Mouse (Mus musculus) forebrain, embryonic 14.5 days (tissue): ENCODE data around the gene Sema3b. TPM values are rescaled to one million over a fixed set of nuclear protein-coding genes. Genes with fewer than 3 reads are reported as not detected.

ENCODE experiments used
- ATAC-seq: fragments of 200-750 bp; cut with Nextera tagmentation; 2 replicates; pipeline ENCODE4 v1.8.0; 2017; ENCODE audit warnings: mild to moderate bottlenecking, moderate library complexity
- DNase-seq: peaks from one replicate; pipeline ENCODE4 v3.0.0-alpha.2; 2015; ENCODE audit warnings: low spot score
- H3K27ac ChIP-seq: fragments of 300-500 bp; sonication (generic); 2 replicates; pipeline ENCODE4 v1.5.1; 2014; ENCODE audit warnings: low read depth, mild to moderate bottlenecking, control low read depth, low read length, moderate library complexity
- H3K27me3 ChIP-seq: fragments of 300-500 bp; sonication (generic); replicated peaks from 2 replicates; pipeline ENCODE4 v1.6.1; 2014; ENCODE audit warnings: low read length, control low read depth, mixed read lengths; ENCODE audit not compliant: control insufficient read depth, insufficient read depth
- H3K36me3 ChIP-seq: fragments of 300-500 bp; sonication (generic); 2 replicates; pipeline ENCODE4 v1.6.1; 2014; ENCODE audit warnings: low read length, control low read depth; ENCODE audit not compliant: control insufficient read depth, insufficient read depth
- H3K4me1 ChIP-seq: fragments of 300-500 bp; sonication (generic); 2 replicates; pipeline ENCODE4 v1.6.1; 2014; ENCODE audit warnings: antibody characterized with exemption, low read length, control low read depth; ENCODE audit not compliant: control insufficient read depth, insufficient read depth
- H3K4me2 ChIP-seq: fragments of 300-500 bp; sonication (generic); 2 replicates; pipeline ENCODE4 v1.6.1; 2014; ENCODE audit warnings: mild to moderate bottlenecking, control low read depth, low read length
- H3K4me3 ChIP-seq: fragments of 300-500 bp; sonication (generic); 2 replicates; pipeline ENCODE4 v1.5.1; 2014; ENCODE audit warnings: low read depth, low read length, control low read depth
- H3K9ac ChIP-seq: fragments of 300-500 bp; sonication (generic); 2 replicates; pipeline ENCODE4 v1.6.1; 2014; ENCODE audit warnings: mild to moderate bottlenecking, low read length, control low read depth, moderate library complexity
- H3K9me3 ChIP-seq: fragments of 300-500 bp; sonication (generic); replicated peaks from 2 replicates; pipeline ENCODE4 v1.6.1; 2016; ENCODE audit warnings: low read length, control low read depth, mixed read lengths; ENCODE audit not compliant: control insufficient read depth
- WGBS: fragments of 180-500 bp; shearing (Covaris S2); extraction: QIAGEN DNeasy Blood & Tissue Kit; methylation state at CpG from one replicate; pipeline ENCODE4 v1.1.7; 2014; 5-methylcytosine and 5-hydroxymethylcytosine counted together
- polyA plus RNA-seq: library from polyadenylated mRNA; unstranded; fragments of >200 nt; fragmentation: Nextera tagmentation; extraction: Ambion mirVana; gene quantifications from 2 replicates; pipeline ENCODE4 v1.2.1, GENCODE M21; 2014

Sema3b gene
- polyA plus RNA-seq, 1 experiment from 2014 or later, result 0.85 TPM

GRCm38 (mm10) chr9:107590773-107591060, 18.3 kb downstream of the Sema3b start:
- Histone ChIP-seq H3K27ac (no peak overlapping the region), H3K4me3 (no peak overlapping the region), H3K36me3 (peaks cover 45% of the 10 kb centered on the region), H3K9ac (no peak overlapping the region), H3K9me3 (no peaks in the 10 kb centered on the region), H3K27me3 (no peaks in the 10 kb centered on the region), H3K4me2 (no peak overlapping the region), H3K4me1 (peaks cover 6% of the 10 kb centered on the region)
- no peak for ATAC-seq
- 90% methylated on average over 6 of the region's 6 CpGs for WGBS
- DNase-seq, result no peak

DNA sequence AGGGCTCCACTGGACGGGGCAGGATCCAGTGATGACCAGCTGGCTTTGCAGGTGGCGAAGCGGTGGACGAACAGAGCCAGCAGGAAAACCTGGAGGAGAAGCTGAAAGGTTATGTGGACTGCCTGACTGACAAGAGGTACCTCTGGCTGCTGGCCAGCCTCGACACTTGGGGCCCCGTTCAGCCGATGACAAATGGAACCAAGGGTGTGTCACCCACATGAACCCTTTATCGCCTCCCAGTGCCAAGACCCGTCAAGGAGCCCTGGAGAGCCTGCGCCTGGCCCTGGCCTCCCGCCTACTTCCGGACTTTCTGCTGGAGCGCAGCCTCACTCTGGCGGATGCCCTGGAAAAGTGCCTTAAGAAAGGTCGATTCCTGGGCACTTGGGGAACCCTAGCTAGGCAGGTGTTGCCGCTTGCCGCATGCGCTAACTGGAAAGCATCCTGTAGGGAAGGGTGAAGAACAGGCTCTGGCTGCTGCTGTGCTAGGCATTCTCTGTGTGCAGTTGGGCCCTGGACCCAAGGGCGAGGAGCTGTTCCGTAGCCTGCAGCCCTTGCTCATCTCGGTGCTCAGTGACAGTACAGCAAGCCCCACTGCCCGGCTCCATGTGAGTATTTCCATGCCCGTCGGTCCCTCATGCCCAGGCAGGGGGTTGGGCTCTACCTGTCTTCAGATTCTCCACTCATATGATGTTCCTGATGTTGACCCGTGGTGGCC, 18.8 kb downstream of the Sema3b start:
- no peak overlapping the region for H3K27ac ChIP-seq
- H3K4me3 ChIP-seq, result no peak overlapping the region
- no peak overlapping the region for H3K4me2 ChIP-seq
- H3K9me3 ChIP-seq, result no peaks in the 10 kb centered on the region
- peaks cover 6% of the 10 kb centered on the region for H3K4me1 ChIP-seq
- 92% methylated on average over 25 of the region's 25 CpGs for WGBS
- H3K9ac ChIP-seq, result no peak overlapping the region
- ATAC-seq (no peak), DNase-seq (no peak)
- no peaks in the 10 kb centered on the region for H3K27me3 ChIP-seq
- peaks cover 45% of the 10 kb centered on the region for H3K36me3 ChIP-seq

DNA sequence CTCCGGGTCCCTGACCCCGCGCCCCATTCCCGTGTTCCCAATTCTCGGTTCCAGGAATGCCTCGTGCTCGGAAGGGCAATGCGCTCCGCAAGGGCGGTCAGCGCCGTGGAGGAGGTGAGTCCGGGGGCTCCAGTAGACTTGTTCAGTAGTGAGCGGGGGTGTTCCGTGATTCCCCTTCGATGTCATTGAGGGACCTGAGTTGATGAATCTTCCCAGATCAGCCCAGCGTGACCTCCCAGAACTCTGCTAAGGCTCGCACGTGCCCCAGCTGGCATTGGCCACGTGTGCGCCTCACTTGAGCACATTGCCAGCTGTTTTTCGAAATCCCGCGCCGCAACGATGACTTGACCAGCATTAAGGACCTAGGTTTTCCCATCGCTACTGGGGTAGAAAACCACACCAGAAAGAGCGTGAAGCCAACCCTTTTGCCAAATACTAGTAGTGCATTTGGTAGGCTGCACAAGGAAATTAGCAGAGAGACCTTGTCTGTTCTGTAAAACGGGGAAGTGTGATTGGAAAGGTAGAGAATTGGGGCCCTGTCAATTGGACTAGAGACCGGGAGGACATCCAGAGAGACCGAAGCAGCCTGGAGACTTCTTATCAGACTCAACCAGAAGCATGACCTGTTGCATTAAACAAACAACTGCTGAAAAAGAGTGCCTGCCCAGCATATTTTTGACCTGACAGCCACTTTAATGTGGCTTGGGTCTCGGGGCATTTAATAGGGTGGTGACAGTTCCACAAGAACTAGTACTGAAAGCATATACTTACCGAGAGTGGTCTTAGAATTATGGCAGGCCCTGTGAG, 21.0 kb downstream of the Sema3b start:
- no peak overlapping the region for H3K27ac ChIP-seq
- H3K27me3 ChIP-seq, result no peaks in the 10 kb centered on the region
- peak overlapping the region; percentile 68 for H3K4me3 ChIP-seq
- DNase-seq (peak; percentile 45), ATAC-seq (no peak; the same call in 1 of the 2 replicates)
- peak overlapping the region; percentile 69 for H3K9ac ChIP-seq
- H3K9me3 ChIP-seq, result no peaks in the 10 kb centered on the region
- 5% methylated on average over 33 of the region's 33 CpGs for WGBS
- peaks cover 6% of the 10 kb centered on the region for H3K4me1 ChIP-seq
- H3K4me2 ChIP-seq, result peak overlapping the region; percentile 89
- H3K36me3 ChIP-seq, result peaks cover 36% of the 10 kb centered on the region

DNA sequence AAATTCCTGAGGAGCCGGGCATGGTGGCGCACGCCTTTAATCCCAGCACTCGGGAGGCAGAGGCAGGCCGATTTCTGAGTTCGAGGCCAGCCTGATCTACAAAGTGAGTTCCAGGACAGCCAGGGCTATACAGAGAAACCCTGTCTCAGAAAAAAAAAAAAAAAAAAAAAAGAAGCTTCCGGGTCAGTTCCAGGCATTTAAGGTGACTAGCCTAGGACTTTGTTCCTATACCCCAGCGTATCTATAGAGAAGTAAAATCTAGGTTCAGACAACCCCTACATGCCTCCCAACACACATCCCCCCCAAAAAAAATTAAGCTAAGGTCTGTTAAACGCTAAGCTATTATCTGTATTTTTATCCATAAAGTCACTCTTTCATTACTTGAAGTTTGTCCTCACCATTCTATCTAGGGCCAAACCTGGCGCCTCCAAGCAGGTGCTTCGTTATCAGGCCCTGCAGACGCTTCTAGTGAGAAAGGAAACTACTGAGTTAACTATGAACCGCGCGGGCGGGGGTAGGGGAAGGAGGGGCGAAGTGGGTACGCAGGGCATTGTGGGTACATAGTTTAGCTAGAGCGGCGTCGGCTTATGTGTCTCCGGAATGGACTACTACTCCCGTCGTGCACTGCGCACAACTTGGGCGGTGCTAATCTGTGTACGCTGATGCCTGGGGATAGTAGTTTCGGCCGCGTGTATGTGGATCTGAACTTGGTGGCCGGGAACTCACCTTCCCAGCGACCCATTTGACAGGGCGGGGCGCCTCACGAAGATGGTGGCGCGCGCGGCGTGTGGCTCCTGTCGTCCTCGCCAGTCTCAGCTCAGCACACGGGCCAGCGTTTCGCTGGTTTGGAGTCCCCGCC, 21.8 kb downstream of the Sema3b start, which contains the start of gene Ifrd2:
Ifrd2 (plus strand) TSS at position 669 of the 859 bp plus-strand sequence.
- 14% methylated on average over 46 of the region's 46 CpGs for WGBS
- H3K4me3 ChIP-seq, result peak within 1 kb of the TSS; percentile 68
- H3K36me3 ChIP-seq, result peaks cover 34% of the 10 kb centered on the region
- peak within 1 kb of the TSS; percentile 11; the same call in 1 of the 2 replicates for H3K27ac ChIP-seq
- DNase-seq (peak; percentile 100), ATAC-seq (peak; percentile 100)
- no peaks in the 10 kb centered on the region for H3K9me3 ChIP-seq
- H3K4me1 ChIP-seq, result peaks cover 6% of the 10 kb centered on the region
- H3K27me3 ChIP-seq, result no peaks in the 10 kb centered on the region
- H3K9ac ChIP-seq, result peak within 1 kb of the TSS; percentile 69
- peak within 1 kb of the TSS; percentile 89 for H3K4me2 ChIP-seq

DNA sequence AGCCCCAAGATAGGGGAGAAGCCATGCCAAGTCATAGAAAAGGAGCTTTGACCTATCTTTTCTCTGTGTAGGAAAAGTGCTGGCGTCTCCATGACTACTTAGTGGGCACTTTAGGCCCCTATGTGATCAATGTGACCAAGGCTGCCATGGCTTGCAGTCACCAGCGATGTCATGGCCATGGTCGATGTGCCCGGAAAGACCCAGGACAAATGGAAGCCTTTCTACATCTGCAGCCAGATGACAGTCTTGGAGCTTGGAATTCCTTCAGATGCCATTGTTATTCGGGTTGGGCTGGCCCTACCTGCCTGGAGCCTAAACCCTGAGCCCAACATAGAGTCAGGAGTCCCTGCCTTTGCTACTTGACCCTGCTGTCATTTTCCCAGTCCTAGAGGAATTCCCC, 22.5 kb downstream of the Sema3b start:
- ATAC-seq (no peak), DNase-seq (no peak)
- Histone ChIP-seq H3K4me1 (peaks cover 6% of the 10 kb centered on the region), H3K27me3 (no peaks in the 10 kb centered on the region), H3K27ac (no peak overlapping the region), H3K9me3 (no peaks in the 10 kb centered on the region), H3K4me2 (no peak overlapping the region), H3K36me3 (peaks cover 27% of the 10 kb centered on the region), H3K9ac (no peak overlapping the region), H3K4me3 (no peak overlapping the region)
- WGBS, result 95% methylated on average over 5 of the region's 5 CpGs

GRCm38 (mm10) chr9:107583174-107583573, 25.9 kb downstream of the Sema3b start:
- H3K36me3 ChIP-seq, result peaks cover 11% of the 10 kb centered on the region; the same call in 1 of the 2 replicates
- H3K9ac ChIP-seq, result no peak overlapping the region
- 90% methylated on average over 14 of the region's 14 CpGs for WGBS
- no peak overlapping the region for H3K27ac ChIP-seq
- H3K4me1 ChIP-seq, result peaks cover 15% of the 10 kb centered on the region
- DNase-seq, result no peak
- no peaks in the 10 kb centered on the region for H3K27me3 ChIP-seq
- H3K4me2 ChIP-seq, result no peak overlapping the region
- H3K4me3 ChIP-seq, result no peak overlapping the region
- no peaks in the 10 kb centered on the region for H3K9me3 ChIP-seq
- no peak for ATAC-seq

- Histone ChIP-seq H3K36me3 (peaks cover 11% of the 10 kb centered on the region; the same call in 1 of the 2 replicates), H3K4me3 (no peak overlapping the region), H3K9ac (no peak overlapping the region), H3K27ac (no peak overlapping the region), H3K27me3 (no peaks in the 10 kb centered on the region), H3K9me3 (no peaks in the 10 kb centered on the region), H3K4me1 (peaks cover 13% of the 10 kb centered on the region), H3K4me2 (no peak overlapping the region)
- ATAC-seq (no peak), DNase-seq (no peak)
- WGBS, result 89% methylated on average over 7 of the region's 7 CpGs
These were observed 26.4 kb downstream of the Sema3b start for GRCm38 (mm10) chr9:107582509-107583062.

DNA sequence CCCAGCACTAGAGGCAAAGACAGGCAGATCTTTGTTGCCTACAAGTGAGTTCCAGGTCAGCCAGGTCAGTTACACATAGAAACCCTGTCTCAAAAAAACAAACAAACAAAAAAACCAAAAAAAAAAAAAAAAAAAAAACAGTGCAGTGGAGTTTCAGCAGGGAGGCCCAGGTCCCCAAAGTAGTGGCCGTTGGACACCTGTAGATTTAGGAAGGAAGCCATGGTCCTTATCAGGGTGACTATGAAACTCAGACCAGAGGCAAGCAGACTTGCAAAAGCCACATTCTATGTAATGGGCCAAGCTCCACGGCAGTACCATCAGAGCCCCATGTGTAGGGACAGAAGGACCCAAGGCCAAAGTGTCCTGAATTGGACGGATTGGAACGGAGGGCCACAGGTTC, 27.4 kb downstream of the Sema3b start:
- Histone ChIP-seq H3K4me3 (peak overlapping the region; percentile 58), H3K9ac (peak overlapping the region; percentile 60), H3K36me3 (peaks cover 11% of the 10 kb centered on the region; the same call in 1 of the 2 replicates), H3K9me3 (no peaks in the 10 kb centered on the region), H3K27ac (no peak overlapping the region; the same call in 1 of the 2 replicates), H3K4me2 (peak overlapping the region; percentile 71), H3K27me3 (no peaks in the 10 kb centered on the region), H3K4me1 (peaks cover 13% of the 10 kb centered on the region)
- ATAC-seq, result no peak
- 76% methylated on average over 4 of the region's 4 CpGs for WGBS
- DNase-seq, result no peak
